Mouse (Mus musculus): ENCODE results near the gene Cadm4. TPM values are rescaled to one million over a fixed set of nuclear protein-coding genes. Genes with fewer than 3 reads are reported as not detected.
"Not testable (repeated sequence)": the region's sequence is repeated elsewhere in the genome, so short reads cannot be mapped to it uniquely, and the experiment has no call there.

Cadm4 gene
- polyA plus RNA-seq, 1 experiment from 2014 or later: 6.7 TPM

GRCm38 (mm10) chr7:24505447-24506064 is 23.7 kb downstream of the Cadm4 start:
- H3K4me2 ChIP-seq: peak overlapping the region; percentile 75
- H3K4me3 ChIP-seq: peak overlapping the region; percentile 74
- H3K27me3 ChIP-seq: peaks cover 15% of the 10 kb centered on the region
- 20% methylated on average over 15 of the region's 15 CpGs for WGBS
- 0 out of 2 replicates have a peak, but pooled peaks cover 3% of the 10 kb centered on the region for H3K9me3 ChIP-seq
- H3K4me1 ChIP-seq: peaks cover 40% of the 10 kb centered on the region
- ATAC-seq (ENCODE audit: insufficient number of reproducible peaks, insufficient read depth, low FRiP score, low TSS enrichment, low read depth): no peak
- no peak overlapping the region; the same call in 1 of the 2 replicates for H3K9ac ChIP-seq
- H3K27ac ChIP-seq: peak overlapping the region; percentile 100
- H3K36me3 ChIP-seq: peaks cover 12% of the 10 kb centered on the region

GRCm38 (mm10) chr7:24506065-24506459 is 24.2 kb downstream of the Cadm4 start:
- H3K27me3 ChIP-seq: peaks cover 10% of the 10 kb centered on the region
- peak overlapping the region; percentile 74 for H3K4me3 ChIP-seq
- H3K4me2 ChIP-seq: peak overlapping the region; percentile 75
- peaks cover 37% of the 10 kb centered on the region for H3K4me1 ChIP-seq
- H3K36me3 ChIP-seq: peaks cover 12% of the 10 kb centered on the region
- no peaks in the 10 kb centered on the region for H3K9me3 ChIP-seq
- H3K9ac ChIP-seq: peak overlapping the region; percentile 96; the same call in 1 of the 2 replicates
- WGBS: 12% methylated on average over 3 of the region's 3 CpGs
- H3K27ac ChIP-seq: peak overlapping the region; percentile 100
- no peak for ATAC-seq (ENCODE audit: insufficient number of reproducible peaks, insufficient read depth, low FRiP score, low TSS enrichment, low read depth)

GRCm38 (mm10) chr7:24506476-24506837 is 24.6 kb downstream of the Cadm4 start:
- peaks cover 6% of the 10 kb centered on the region for H3K27me3 ChIP-seq
- peaks cover 13% of the 10 kb centered on the region for H3K36me3 ChIP-seq
- H3K4me1 ChIP-seq: peaks cover 37% of the 10 kb centered on the region
- WGBS: 1% methylated on average over 12 of the region's 12 CpGs
- H3K4me2 ChIP-seq: peak overlapping the region; percentile 75
- peak overlapping the region; percentile 96 for H3K9ac ChIP-seq
- no peaks in the 10 kb centered on the region for H3K9me3 ChIP-seq
- H3K27ac ChIP-seq: peak overlapping the region; percentile 100
- peak overlapping the region; percentile 74 for H3K4me3 ChIP-seq
- ATAC-seq (ENCODE audit: insufficient number of reproducible peaks, insufficient read depth, low FRiP score, low TSS enrichment, low read depth): no peak

GRCm38 (mm10) chr7:24506838-24507725 is 25.3 kb downstream of the Cadm4 start, which contains the start of gene Zfp428:
Gene Zfp428 (plus strand): TSS chr7:24507006.
- Histone ChIP-seq H3K27me3 (0 out of 2 replicates have a peak, but pooled peaks cover 4% of the 10 kb centered on the region), H3K4me2 (peak within 1 kb of the TSS; percentile 75), H3K9me3 (no peaks in the 10 kb centered on the region), H3K36me3 (peaks cover 20% of the 10 kb centered on the region), H3K4me1 (peaks cover 37% of the 10 kb centered on the region), H3K9ac (peak within 1 kb of the TSS; percentile 96), H3K4me3 (peak within 1 kb of the TSS; percentile 74), H3K27ac (peak within 1 kb of the TSS; percentile 100)
- peak; percentile 86 for ATAC-seq (ENCODE audit: insufficient number of reproducible peaks, insufficient read depth, low FRiP score, low TSS enrichment, low read depth)
- WGBS: under 1% methylated on average over 84 of the region's 84 CpGs

- H3K9ac ChIP-seq: peak overlapping the region; percentile 96
- H3K4me1 ChIP-seq: peaks cover 37% of the 10 kb centered on the region
- peak overlapping the region; percentile 100 for H3K27ac ChIP-seq
- peak overlapping the region; percentile 74 for H3K4me3 ChIP-seq
- no peaks in the 10 kb centered on the region for H3K9me3 ChIP-seq
- H3K27me3 ChIP-seq: 0 out of 2 replicates have a peak, but pooled peaks cover 4% of the 10 kb centered on the region
- peak overlapping the region; percentile 75 for H3K4me2 ChIP-seq
- ATAC-seq (ENCODE audit: insufficient number of reproducible peaks, insufficient read depth, low FRiP score, low TSS enrichment, low read depth): no peak
- WGBS: 1% methylated on average over 20 of the region's 20 CpGs
- peaks cover 26% of the 10 kb centered on the region for H3K36me3 ChIP-seq
These were observed 25.9 kb downstream of the Cadm4 start for GRCm38 (mm10) chr7:24507726-24508114.

- Histone ChIP-seq H3K4me1 (peaks cover 11% of the 10 kb centered on the region), H3K4me2 (no peak within 1 kb of the TSS), H3K4me3 (no peak within 1 kb of the TSS), H3K27ac (no peak within 1 kb of the TSS), H3K9me3 (no peaks in the 10 kb centered on the region), H3K9ac (peak within 1 kb of the TSS; percentile 36; the same call in 1 of the 2 replicates), H3K36me3 (peaks cover 68% of the 10 kb centered on the region), H3K27me3 (no peaks in the 10 kb centered on the region)
- ATAC-seq (ENCODE audit: insufficient number of reproducible peaks, insufficient read depth, low FRiP score, low TSS enrichment, low read depth): no peak
- WGBS: 87% methylated on average over 7 of the region's 7 CpGs
These were observed 30.5 kb downstream of the Cadm4 start, which contains the start of gene AC161166.1 for GRCm38 (mm10) chr7:24512355-24512754. Gene AC161166.1 (minus strand): TSS chr7:24512455.

- not testable (repeated sequence) for H3K9me3 ChIP-seq; H3K4me2 ChIP-seq; H3K9ac ChIP-seq; H3K4me1 ChIP-seq; H3K27me3 ChIP-seq; H3K27ac ChIP-seq; H3K4me3 ChIP-seq; ATAC-seq (ENCODE audit: insufficient number of reproducible peaks, insufficient read depth, low FRiP score, low TSS enrichment, low read depth)
- 64% methylated on average over 8 of the region's 8 CpGs for WGBS
- peaks cover 60% of the 10 kb centered on the region for H3K36me3 ChIP-seq
These were observed 34.5 kb downstream of the Cadm4 start for GRCm38 (mm10) chr7:24516319-24516718.

GRCm38 (mm10) chr7:24517077-24517476 is 35.3 kb downstream of the Cadm4 start:
- H3K4me1 ChIP-seq: no peaks in the 10 kb centered on the region
- H3K9me3 ChIP-seq: no peaks in the 10 kb centered on the region
- no peak overlapping the region for H3K4me2 ChIP-seq
- H3K4me3 ChIP-seq: no peak overlapping the region
- peaks cover 53% of the 10 kb centered on the region for H3K36me3 ChIP-seq
- no peak for ATAC-seq (ENCODE audit: insufficient number of reproducible peaks, insufficient read depth, low FRiP score, low TSS enrichment, low read depth)
- 41% methylated on average over 5 of the region's 5 CpGs for WGBS
- no peaks in the 10 kb centered on the region for H3K27me3 ChIP-seq
- no peak overlapping the region for H3K27ac ChIP-seq
- no peak overlapping the region for H3K9ac ChIP-seq

GRCm38 (mm10) chr7:24517654-24518053 is 35.8 kb downstream of the Cadm4 start:
- H3K4me1 ChIP-seq: no peaks in the 10 kb centered on the region
- H3K9me3 ChIP-seq: no peaks in the 10 kb centered on the region
- no peak overlapping the region for H3K27ac ChIP-seq
- no peak overlapping the region for H3K4me3 ChIP-seq
- no peaks in the 10 kb centered on the region for H3K27me3 ChIP-seq
- 36% methylated on average over 5 of the region's 6 CpGs for WGBS
- ATAC-seq (ENCODE audit: insufficient number of reproducible peaks, insufficient read depth, low FRiP score, low TSS enrichment, low read depth): no peak
- no peak overlapping the region for H3K4me2 ChIP-seq
- peaks cover 47% of the 10 kb centered on the region for H3K36me3 ChIP-seq
- no peak overlapping the region for H3K9ac ChIP-seq

- WGBS: 35% methylated on average over 3 of the region's 3 CpGs
- no peak overlapping the region for H3K4me3 ChIP-seq
- H3K9ac ChIP-seq: no peak overlapping the region
- H3K4me2 ChIP-seq: no peak overlapping the region
- no peak for ATAC-seq (ENCODE audit: insufficient number of reproducible peaks, insufficient read depth, low FRiP score, low TSS enrichment, low read depth)
- H3K27me3 ChIP-seq: no peaks in the 10 kb centered on the region
- H3K9me3 ChIP-seq: no peaks in the 10 kb centered on the region
- H3K27ac ChIP-seq: no peak overlapping the region
- no peaks in the 10 kb centered on the region for H3K4me1 ChIP-seq
- H3K36me3 ChIP-seq: peaks cover 32% of the 10 kb centered on the region
These were observed 37.3 kb downstream of the Cadm4 start for GRCm38 (mm10) chr7:24519130-24519529.

GRCm38 (mm10) chr7:24520054-24520453 is 38.2 kb downstream of the Cadm4 start:
- not testable (repeated sequence) for H3K9me3 ChIP-seq; H3K27ac ChIP-seq; ATAC-seq (ENCODE audit: insufficient number of reproducible peaks, insufficient read depth, low FRiP score, low TSS enrichment, low read depth); H3K4me2 ChIP-seq; H3K4me3 ChIP-seq; H3K9ac ChIP-seq; H3K4me1 ChIP-seq; H3K27me3 ChIP-seq
- H3K36me3 ChIP-seq: peaks cover 23% of the 10 kb centered on the region
- 91% methylated on average over 10 of the region's 10 CpGs for WGBS
